13 mouse cellular contexts compared by ENCODE assay signal in the genomic region with DNA sequence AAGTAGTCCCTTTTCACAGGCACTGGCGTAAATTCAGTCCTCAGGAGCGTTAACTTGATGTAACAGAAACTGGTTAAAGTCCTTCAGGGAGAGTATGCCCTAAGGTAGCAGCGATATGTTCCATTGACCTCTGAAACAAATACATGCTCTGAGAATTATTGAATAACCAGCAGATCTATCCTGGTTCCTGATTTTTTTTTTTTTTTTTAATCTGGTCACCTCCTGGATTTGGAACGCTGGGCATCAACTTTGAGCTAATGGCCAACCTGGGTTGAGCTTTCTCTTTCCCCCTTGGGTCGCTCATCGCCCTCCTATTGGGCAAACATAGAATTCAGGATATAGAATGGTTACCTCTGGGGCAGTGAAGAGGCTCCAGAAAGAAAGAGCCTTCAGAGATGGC. TPM values are rescaled to one million over a fixed set of nuclear protein-coding genes. Genes with fewer than 3 reads are reported as not detected.
DNase-seq lines count a peak whose midpoint lies in the region; ATAC-seq and TF ChIP-seq lines count a peak whose summit lies in the region.
"Had no signal": no experiment of that assay in that cellular context is flagged by ENCODE, and none has a peak within 500 bp of the region (broad histone marks: within the 10 kb centered on the region; RNA-seq: fewer than 3 reads in every experiment).

No protein-coding gene starts in this region.

- no peak for TF ChIP-seq CTCF in intestine, postnatal 0 days (IDR thresholded peaks at IDR 0.05; ENCODE audit: low read depth)

- H3K4me3 ChIP-seq in embryonic facial prominence, embryonic 13.5 days, result no peak overlapping the region
- no peak overlapping the region for H3K4me3 ChIP-seq in intestine, postnatal 0 days (ENCODE audit: low read depth, low read length)
- H3K4me3 ChIP-seq in liver, embryonic 13.5 days (replicated peaks), result no peak overlapping the region

- no peak for ATAC-seq in embryonic facial prominence, embryonic 13.5 days (ENCODE audit: insufficient number of reproducible peaks, insufficient read depth, low FRiP score, low TSS enrichment, low read depth)
- ATAC-seq in intestine, postnatal 0 days, result no peak
- ATAC-seq in liver, embryonic 13.5 days (ENCODE audit: low read depth), result no peak

- H3K27ac ChIP-seq in embryonic facial prominence, embryonic 13.5 days, result no peak overlapping the region
- H3K27ac ChIP-seq in intestine, postnatal 0 days (ENCODE audit: low read depth, low read length), result no peak overlapping the region
- H3K27ac ChIP-seq in liver, embryonic 13.5 days, result peak overlapping the region; percentile 34; the same call in 1 of the 2 replicates
- H3K27ac ChIP-seq: forebrain, embryonic 15.5 days; midbrain, embryonic 12.5 days had no signal

- peak overlapping the region; percentile 67 for H3K4me2 ChIP-seq in embryonic facial prominence, embryonic 13.5 days
- peak overlapping the region; percentile 72 for H3K4me2 ChIP-seq in intestine, postnatal 0 days (replicated peaks; ENCODE audit: low read depth)
- peak overlapping the region; percentile 64 for H3K4me2 ChIP-seq in liver, embryonic 13.5 days

- WGBS in embryonic facial prominence, embryonic 13.5 days, result 68% methylated on average over 6 of the region's 6 CpGs
- 61% methylated on average over 6 of the region's 6 CpGs for WGBS in intestine, postnatal 0 days
- 76% methylated on average over 6 of the region's 6 CpGs for WGBS in liver, embryonic 13.5 days (ENCODE audit: insufficient replicate concordance)

- H3K36me3 ChIP-seq in embryonic facial prominence, embryonic 13.5 days, result no peaks in the 10 kb centered on the region
- no peaks in the 10 kb centered on the region for H3K36me3 ChIP-seq in intestine, postnatal 0 days (ENCODE audit: control insufficient read depth, insufficient read depth)
- no peaks in the 10 kb centered on the region for H3K36me3 ChIP-seq in liver, embryonic 13.5 days
- H3K36me3 ChIP-seq: forebrain, embryonic 15.5 days; G1E; midbrain, embryonic 12.5 days had no signal

- no peaks in the 10 kb centered on the region for H3K27me3 ChIP-seq in embryonic facial prominence, embryonic 13.5 days
- no peaks in the 10 kb centered on the region for H3K27me3 ChIP-seq in intestine, postnatal 0 days (replicated peaks; ENCODE audit: control insufficient read depth, insufficient read depth, low read length)
- H3K27me3 ChIP-seq in liver, embryonic 13.5 days, result no peaks in the 10 kb centered on the region
- H3K27me3 ChIP-seq: forebrain, embryonic 15.5 days had no signal

- H3K9ac ChIP-seq in embryonic facial prominence, embryonic 13.5 days, result no peak overlapping the region
- no peak overlapping the region for H3K9ac ChIP-seq in intestine, postnatal 0 days (ENCODE audit: low read depth, low read length)
- H3K9ac ChIP-seq in liver, embryonic 13.5 days, result no peak overlapping the region

- H3K9me3 ChIP-seq in embryonic facial prominence, embryonic 13.5 days, result no peaks in the 10 kb centered on the region
- no peaks in the 10 kb centered on the region for H3K9me3 ChIP-seq in intestine, postnatal 0 days (ENCODE audit: control insufficient read depth)
- H3K9me3 ChIP-seq in liver, embryonic 13.5 days (replicated peaks), result no peaks in the 10 kb centered on the region
- H3K9me3 ChIP-seq: forebrain, embryonic 15.5 days; G1E; midbrain, embryonic 12.5 days had no signal

- peak; percentile 49 for DNase-seq in kidney, adult 18-20 months
- DNase-seq in kidney, postnatal 10 days, result no peak
- no peak for DNase-seq in liver, embryonic 13.5 days
- DNase-seq in layer of hippocampus, postnatal 10 days (ENCODE audit: low spot score in 2 of 2), result no peak
- DNase-seq in adrenal gland, postnatal 4 days (ENCODE audit: low spot score in 2 of 2), result no peak
- DNase-seq in layer of hippocampus, adult 8-10 months (ENCODE audit: low spot score in 2 of 2), result no peak
- DNase-seq: cerebellum, adult 11 months; thymus, postnatal 4 days had no signal

- H3K4me1 ChIP-seq in embryonic facial prominence, embryonic 13.5 days, result peaks cover 5% of the 10 kb centered on the region
- H3K4me1 ChIP-seq in intestine, postnatal 0 days (replicated peaks; ENCODE audit: control insufficient read depth, insufficient read depth, low read length), result peaks cover 13% of the 10 kb centered on the region
- H3K4me1 ChIP-seq in liver, embryonic 13.5 days (replicated peaks), result peaks cover 16% of the 10 kb centered on the region

RNA-seq across cellular contexts. Expression of a gene that starts 4.3 kb away (rescaled TPM):
- polyA plus RNA-seq in embryonic facial prominence, embryonic 13.5 days (2015; fragmentation: Nextera tagmentation; extraction: Ambion mirVana), result 2.7 and 3.7 TPM in 2 replicates
- polyA plus RNA-seq in intestine, postnatal 0 days (2015; fragmentation: Nextera tagmentation; extraction: Ambion mirVana), result 20.2 and 20.5 TPM in 2 replicates
- polyA plus RNA-seq in liver, embryonic 13.5 days (2015; fragmentation: Nextera tagmentation; extraction: Ambion mirVana), result 0.77 and 1.3 TPM in 2 replicates
- total RNA-seq in layer of hippocampus, postnatal 10 days (2021), result 10 to 100 TPM; 11.1 to 13.2 TPM
- 10 to 100 TPM; 10.3 to 11.0 TPM for total RNA-seq in adrenal gland, postnatal 4 days (2021)
- 10 to 100 TPM; 14.9 to 21.2 (median 18.1) TPM for total RNA-seq in layer of hippocampus, adult 8-10 months (2022)
- polyA plus RNA-seq: G1E had no signal
